Mouse (Mus musculus) stomach, embryonic 14.5 days (tissue): ENCODE measurements around the gene Serpina3b. TPM values are rescaled to one million over a fixed set of nuclear protein-coding genes. Genes with fewer than 3 reads are reported as not detected.
"Not testable (repeated sequence)": the region's sequence is repeated elsewhere in the genome, so short reads cannot be mapped to it uniquely, and the experiment has no call there.

ENCODE experiments used
- ATAC-seq: fragments of 200-750 bp; cut with Nextera tagmentation; 2 replicates; pipeline ENCODE4 v1.8.0; 2017; ENCODE audit warnings: low read depth, moderate TSS enrichment; ENCODE audit not compliant: insufficient number of reproducible peaks, insufficient read depth, low FRiP score
- H3K27ac ChIP-seq: fragments of 300-500 bp; sonication (generic); 2 replicates; pipeline ENCODE4 v1.5.1; 2014; ENCODE audit warnings: mild to moderate bottlenecking, low read length, moderate library complexity, mixed read lengths
- H3K27me3 ChIP-seq: fragments of 300-500 bp; sonication (generic); 2 replicates; pipeline ENCODE4 v1.6.1; 2014; ENCODE audit warnings: low read length, control low read depth, mixed read lengths; ENCODE audit not compliant: control insufficient read depth, insufficient read depth
- H3K36me3 ChIP-seq: fragments of 300-500 bp; sonication (generic); 2 replicates; pipeline ENCODE4 v1.6.1; 2014; ENCODE audit warnings: mild to moderate bottlenecking, control low read depth, low read length, moderate library complexity, mixed read lengths; ENCODE audit not compliant: control insufficient read depth, insufficient read depth
- H3K4me1 ChIP-seq: fragments of 300-500 bp; sonication (generic); 2 replicates; pipeline ENCODE4 v1.6.1; 2014; ENCODE audit warnings: low read length, control low read depth, mixed read lengths; ENCODE audit not compliant: control insufficient read depth, insufficient read depth
- H3K4me2 ChIP-seq: fragments of 300-500 bp; sonication (generic); replicated peaks from 2 replicates; pipeline ENCODE4 v1.6.1; 2014; ENCODE audit warnings: low read depth, low read length, control low read depth
- H3K4me3 ChIP-seq: fragments of 300-500 bp; sonication (generic); 2 replicates; pipeline ENCODE4 v1.5.1; 2014; ENCODE audit warnings: low read depth, low read length, control low read depth
- H3K9ac ChIP-seq: fragments of 300-500 bp; sonication (generic); replicated peaks from 2 replicates; pipeline ENCODE4 v1.6.1; 2014; ENCODE audit warnings: low read depth, mild to moderate bottlenecking, control low read depth, low read length, moderate library complexity, mixed read lengths
- H3K9me3 ChIP-seq: fragments of 300-500 bp; sonication (generic); 2 replicates; pipeline ENCODE4 v1.6.1; 2016; ENCODE audit warnings: low read depth, low read length, control low read depth; ENCODE audit not compliant: control insufficient read depth
- WGBS: fragments of 180-500 bp; shearing (Covaris S2); extraction: QIAGEN DNeasy Blood & Tissue Kit; methylation state at CpG from one replicate; pipeline ENCODE4 v1.1.7; 2014; 5-methylcytosine and 5-hydroxymethylcytosine counted together
- polyA plus RNA-seq: library from polyadenylated mRNA; unstranded; fragments of >200 nt; fragmentation: Nextera tagmentation; extraction: Ambion mirVana; gene quantifications from 2 replicates; pipeline ENCODE4 v1.2.1, GENCODE M21; 2014

Serpina3b gene
- polyA plus RNA-seq: 0.19 TPM in 1 of 2 replicates, not detected in the other

DNA sequence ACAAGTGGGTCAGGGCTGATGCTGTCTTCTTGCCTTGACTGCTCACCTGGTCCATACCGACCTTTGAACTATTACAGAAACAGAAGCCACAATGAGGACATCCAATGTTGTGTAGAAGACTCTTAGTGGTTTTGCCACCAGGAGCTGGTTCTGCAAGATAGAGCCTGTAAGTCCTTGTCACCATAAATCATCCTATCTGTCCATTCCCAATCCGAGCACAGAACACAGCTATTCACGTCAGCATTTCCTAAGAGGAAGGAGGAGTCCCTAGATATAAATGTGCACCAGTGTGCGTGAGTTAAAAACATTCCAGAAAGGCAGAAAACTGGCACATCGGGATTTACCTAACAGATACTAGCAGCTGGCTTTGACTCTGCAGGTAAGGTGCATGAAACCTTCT lies at the start of gene Serpina3b:
Gene Serpina3b, plus strand, starts transcription at position 301 of the 400 bp plus-strand sequence.
- Histone ChIP-seq H3K9me3 (no peaks in the 10 kb centered on the region), H3K4me3 (no peak within 1 kb of the TSS), H3K36me3 (no peaks in the 10 kb centered on the region), H3K4me1 (no peaks in the 10 kb centered on the region), H3K27ac (no peak within 1 kb of the TSS), H3K4me2 (no peak within 1 kb of the TSS), H3K9ac (no peak within 1 kb of the TSS), H3K27me3 (no peaks in the 10 kb centered on the region)
- no peak for ATAC-seq
- 73% methylated on average over 5 of the region's 5 CpGs for WGBS

DNA sequence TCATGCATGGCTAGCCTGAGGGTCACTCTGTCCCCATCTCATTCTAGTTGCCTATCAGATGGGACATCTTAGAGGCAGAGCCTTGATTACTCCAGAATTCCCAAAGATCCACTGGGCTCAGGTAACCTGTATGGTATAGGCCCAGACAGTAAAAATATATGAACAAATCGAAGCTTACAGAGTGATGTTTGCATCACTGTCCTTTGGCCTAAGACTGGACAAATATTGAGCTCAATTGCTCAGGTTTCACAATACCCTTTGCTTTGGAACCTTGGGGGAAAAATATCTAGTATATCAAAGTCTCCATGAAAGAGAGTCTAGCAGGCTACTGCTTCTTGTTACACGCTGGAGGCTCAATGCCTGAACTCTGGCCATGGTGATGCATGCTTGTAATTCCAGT lies 37.7 kb upstream of the Serpina3b start:
- H3K27me3 ChIP-seq: no peaks in the 10 kb centered on the region
- H3K4me1 ChIP-seq: no peaks in the 10 kb centered on the region
- H3K27ac ChIP-seq: no peak overlapping the region
- no peak overlapping the region for H3K9ac ChIP-seq
- H3K4me2 ChIP-seq: no peak overlapping the region
- no peak for ATAC-seq
- H3K9me3 ChIP-seq: no peaks in the 10 kb centered on the region
- no peak overlapping the region for H3K4me3 ChIP-seq
- H3K36me3 ChIP-seq: no peaks in the 10 kb centered on the region
- 68% methylated on average over 2 of the region's 2 CpGs for WGBS

DNA sequence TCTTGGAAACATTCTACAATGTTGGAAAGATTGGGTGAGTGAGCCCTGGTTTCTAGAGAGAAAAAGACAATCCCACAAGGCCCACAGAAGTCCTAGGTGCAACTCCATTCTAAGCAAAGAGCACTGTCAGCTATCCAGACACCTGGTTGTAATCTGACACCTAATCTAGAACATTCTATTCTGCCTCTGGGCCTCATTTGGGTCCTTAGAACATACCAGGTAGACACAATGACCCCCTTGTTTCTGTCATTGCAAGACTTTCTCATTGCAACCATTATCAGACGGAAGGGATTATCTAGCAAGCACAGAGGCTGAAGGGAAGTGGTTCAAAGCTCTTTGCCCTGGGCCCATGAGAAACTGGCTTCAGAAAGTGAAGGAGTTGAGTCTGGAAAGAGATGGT lies 36.5 kb upstream of the Serpina3b start:
- WGBS: 79% methylated on average over 1 of the region's 1 CpGs

GRCm38 (mm10) chr12:104100768-104101167 lies 27.0 kb upstream of the Serpina3b start, which contains the start of gene Serpina5:
Serpina5 (plus strand) TSS chr12:104101113.
- Histone ChIP-seq H3K4me1 (no peaks in the 10 kb centered on the region), H3K4me3 (no peak within 1 kb of the TSS), H3K27me3 (no peaks in the 10 kb centered on the region), H3K4me2 (no peak within 1 kb of the TSS), H3K36me3 (no peaks in the 10 kb centered on the region), H3K27ac (no peak within 1 kb of the TSS), H3K9me3 (no peaks in the 10 kb centered on the region), H3K9ac (no peak within 1 kb of the TSS)
- ATAC-seq: no peak
- 85% methylated on average over 6 of the region's 6 CpGs for WGBS

More for the DNA sequence above, 36.5 kb upstream of the Serpina3b start:
- Histone ChIP-seq H3K4me1 (no peaks in the 10 kb centered on the region), H3K9ac (no peak overlapping the region), H3K36me3 (no peaks in the 10 kb centered on the region), H3K4me3 (no peak overlapping the region), H3K27ac (no peak overlapping the region), H3K4me2 (no peak overlapping the region), H3K9me3 (no peaks in the 10 kb centered on the region), H3K27me3 (no peaks in the 10 kb centered on the region)
- ATAC-seq: no peak

- Histone ChIP-seq H3K4me1 (no peaks in the 10 kb centered on the region), H3K9ac (no peak overlapping the region), H3K4me2 (no peak overlapping the region), H3K9me3 (no peaks in the 10 kb centered on the region), H3K27me3 (no peaks in the 10 kb centered on the region), H3K4me3 (no peak overlapping the region), H3K36me3 (no peaks in the 10 kb centered on the region), H3K27ac (no peak overlapping the region)
- no peak for ATAC-seq
These were observed 21.9 kb upstream of the Serpina3b start for GRCm38 (mm10) chr12:104105847-104106246.

DNA sequence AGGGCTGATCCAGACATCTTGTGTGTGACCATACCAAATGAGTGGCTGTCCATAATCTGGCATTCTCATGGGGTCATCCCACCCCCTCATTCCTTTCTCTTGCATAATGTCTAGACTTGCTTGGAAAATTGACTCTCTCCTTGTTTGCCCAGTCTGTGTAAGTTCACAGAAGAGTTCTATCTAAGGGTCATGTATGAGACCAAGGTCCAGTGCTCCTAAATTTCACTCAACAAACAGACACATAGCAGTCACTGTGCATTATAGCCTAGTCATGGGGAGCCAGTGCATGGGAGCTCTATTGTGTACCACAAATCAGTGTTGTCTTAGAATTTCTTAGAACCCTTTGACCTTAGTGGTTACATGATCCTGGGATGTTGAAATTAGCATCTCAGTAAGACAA lies 20.9 kb upstream of the Serpina3b start:
- Histone ChIP-seq H3K27ac (no peak overlapping the region), H3K27me3 (no peaks in the 10 kb centered on the region), H3K36me3 (no peaks in the 10 kb centered on the region), H3K4me1 (no peaks in the 10 kb centered on the region), H3K9me3 (no peaks in the 10 kb centered on the region), H3K9ac (no peak overlapping the region), H3K4me2 (no peak overlapping the region), H3K4me3 (no peak overlapping the region)
- ATAC-seq: no peak

DNA sequence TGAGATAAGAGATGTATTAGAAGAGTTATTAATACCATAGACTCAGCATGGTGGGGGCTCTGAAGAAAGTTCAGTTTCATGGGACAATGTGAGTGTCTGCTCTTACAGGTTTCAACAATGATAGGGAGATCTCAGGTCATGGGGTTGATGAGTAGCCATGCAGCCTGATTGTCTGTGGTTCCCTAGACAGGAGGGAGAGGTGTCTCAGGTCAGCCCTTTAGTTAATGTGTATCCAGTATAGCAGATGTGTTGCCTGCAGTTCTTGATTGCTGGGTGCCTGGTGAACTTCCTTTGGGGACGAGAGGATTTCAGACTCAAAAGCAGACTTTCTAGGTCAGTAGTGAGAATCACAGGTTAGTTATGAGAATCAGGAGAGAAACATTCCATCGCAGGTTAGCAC lies 19.3 kb upstream of the Serpina3b start:
- 84% methylated on average over 2 of the region's 2 CpGs for WGBS

DNA sequence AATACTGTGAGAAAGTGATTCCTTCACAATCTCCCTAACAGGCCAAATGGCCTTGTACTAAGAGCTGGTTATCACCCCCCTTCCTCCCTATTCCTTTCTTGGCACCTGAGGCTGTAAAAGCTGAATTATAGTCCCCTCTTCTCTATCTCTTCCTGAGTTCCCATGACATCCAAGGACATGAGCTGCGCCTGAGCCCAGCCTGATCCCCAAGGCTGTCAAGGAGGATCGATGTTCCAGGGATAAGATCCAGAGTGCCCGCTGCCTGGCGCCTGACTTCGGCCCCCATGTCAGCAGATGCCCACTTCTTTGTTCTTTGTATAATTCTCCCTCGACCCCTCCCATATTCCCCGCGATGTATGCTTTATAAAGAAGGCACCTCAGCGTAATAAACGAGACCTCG lies 15.5 kb upstream of the Serpina3b start, which contains the start of gene Serpina3a:
Gene Serpina3a, plus strand, starts transcription at position 392 of the 400 bp plus-strand sequence.
- H3K9me3 ChIP-seq, H3K9ac ChIP-seq, H3K27ac ChIP-seq, ATAC-seq, H3K27me3 ChIP-seq, H3K4me1 ChIP-seq, H3K4me3 ChIP-seq, H3K36me3 ChIP-seq, H3K4me2 ChIP-seq: not testable (repeated sequence)
- WGBS: 85% methylated on average over 11 of the region's 11 CpGs

More for the DNA sequence above, 19.3 kb upstream of the Serpina3b start:
- H3K27ac ChIP-seq: no peak overlapping the region
- H3K4me2 ChIP-seq: no peak overlapping the region
- H3K27me3 ChIP-seq: no peaks in the 10 kb centered on the region
- no peaks in the 10 kb centered on the region for H3K36me3 ChIP-seq
- no peak for ATAC-seq
- H3K4me1 ChIP-seq: no peaks in the 10 kb centered on the region
- no peak overlapping the region for H3K4me3 ChIP-seq
- H3K9me3 ChIP-seq: no peaks in the 10 kb centered on the region
- H3K9ac ChIP-seq: no peak overlapping the region

DNA sequence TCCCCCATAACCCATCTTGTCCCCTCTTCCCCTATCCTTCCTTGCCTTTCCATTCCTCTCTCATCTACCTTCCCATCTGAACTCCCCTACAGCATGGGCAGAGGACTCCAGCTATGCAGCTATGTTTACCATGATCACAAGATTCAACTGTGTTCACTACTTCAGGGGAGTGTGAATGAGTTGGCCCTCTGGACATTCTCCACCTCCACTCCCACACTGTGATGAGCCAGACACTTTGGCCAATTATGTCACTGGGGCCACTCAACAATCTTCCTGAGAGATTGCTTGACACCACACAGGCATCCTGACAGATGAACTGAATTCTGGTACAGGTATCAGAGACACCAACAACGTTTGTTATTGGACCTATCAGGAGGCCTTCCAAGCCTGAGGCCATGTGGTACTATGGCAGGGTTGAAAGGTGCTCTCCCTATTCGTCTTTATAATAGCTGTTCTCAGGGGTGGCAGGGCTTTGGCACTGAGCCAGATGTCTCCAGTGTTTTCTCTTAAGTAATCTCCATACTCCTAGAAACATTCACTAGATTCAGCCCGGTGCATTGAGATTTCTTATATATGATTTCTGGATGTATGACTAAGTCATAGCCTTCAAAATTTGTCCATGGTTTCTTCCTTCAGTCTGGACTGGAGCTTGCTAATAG lies 12.7 kb upstream of the Serpina3b start:
- no peak overlapping the region for H3K9ac ChIP-seq
- no peak overlapping the region for H3K27ac ChIP-seq

More for the DNA sequence above, 12.7 kb upstream of the Serpina3b start:
- WGBS: 31% methylated on average over 3 of the region's 3 CpGs
- Histone ChIP-seq H3K4me1 (no peaks in the 10 kb centered on the region), H3K9me3 (no peaks in the 10 kb centered on the region), H3K4me2 (no peak overlapping the region), H3K4me3 (no peak overlapping the region), H3K36me3 (no peaks in the 10 kb centered on the region), H3K27me3 (no peaks in the 10 kb centered on the region)
- no peak for ATAC-seq
